Mouse (Mus musculus) brown adipose tissue, adult 24 weeks (tissue): ENCODE results near the gene Olfr814. TPM values are rescaled to one million over a fixed set of nuclear protein-coding genes. Genes with fewer than 3 reads are reported as not detected.
"Not testable (repeated sequence)": the region's sequence is repeated elsewhere in the genome, so short reads cannot be mapped to it uniquely, and the experiment has no call there.

Source experiments
- H3K27ac ChIP-seq: fragments of 200-500 bp; replicated peaks from 2 replicates; pipeline ENCODE4 v1.5.1; 2012; ENCODE audit warnings: low read depth, mild to moderate bottlenecking, low read length
- H3K4me1 ChIP-seq: fragments of 200-500 bp; 2 replicates; pipeline ENCODE4 v1.6.1; 2012; ENCODE audit warnings: low read length, mixed read lengths; ENCODE audit not compliant: control insufficient read depth, insufficient read depth, insufficient read length
- H3K4me3 ChIP-seq: fragments of 200-500 bp; 2 replicates; pipeline ENCODE4 v1.5.1; 2012; ENCODE audit warnings: low read depth, mild to moderate bottlenecking, low read length, moderate library complexity; ENCODE audit not compliant: insufficient read depth
- polyA plus RNA-seq: library from polyadenylated mRNA; stranded (reverse); fragments of >200 nt; gene quantifications from 2 replicates; pipeline ENCODE4 v1.2.4, GENCODE M21; 2012; ENCODE audit not compliant: missing spikeins, insufficient read depth, insufficient read length

Gene Olfr814
- not detected in 2 replicates for polyA plus RNA-seq

DNA sequence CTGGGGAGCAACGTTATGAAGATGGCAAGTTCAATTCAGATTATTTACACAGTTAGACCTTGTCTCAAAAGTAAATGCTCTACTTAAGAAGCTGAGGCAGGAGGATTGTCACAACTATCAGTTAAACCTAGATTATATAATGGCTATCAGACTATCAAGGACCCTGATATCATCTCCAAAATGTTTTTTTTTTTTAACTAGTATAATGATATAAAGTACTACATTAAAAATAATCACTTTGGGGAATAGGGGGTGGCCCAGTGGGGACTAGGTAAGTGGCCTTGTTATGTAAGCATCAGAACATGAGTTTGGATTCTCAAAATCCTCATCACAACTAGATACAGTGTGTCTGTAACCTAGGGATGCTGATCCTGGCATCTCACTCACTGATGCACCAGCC is at the start of gene Olfr814:
TSS of gene Olfr814 (minus strand) at position 101 of the 400 bp plus-strand sequence.
- not testable (repeated sequence) for H3K4me1 ChIP-seq, H3K4me3 ChIP-seq, H3K27ac ChIP-seq

DNA sequence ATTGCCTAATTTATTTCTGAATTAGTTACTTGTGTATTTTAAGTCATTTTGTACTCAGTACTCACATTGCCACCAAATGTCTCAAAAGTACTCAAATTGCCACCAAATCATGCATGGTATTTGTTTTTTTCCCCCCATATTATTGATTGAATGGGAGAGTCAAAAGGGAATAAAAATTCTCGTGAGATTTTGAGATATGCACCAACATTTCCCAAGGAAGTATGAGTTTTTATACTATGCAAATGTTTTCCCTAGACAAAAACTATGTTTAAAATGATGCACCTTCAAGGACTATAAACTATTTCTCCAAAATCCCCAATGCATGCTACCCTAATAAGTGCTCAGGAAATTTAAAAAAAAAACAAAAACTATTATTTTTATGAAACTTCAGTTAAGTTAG is 35.8 kb upstream of the Olfr814 start, which contains the start of gene Olfr816:
TSS of gene Olfr816 (minus strand) at position 101 of the 400 bp plus-strand sequence.
- Histone ChIP-seq H3K27ac (no peak within 1 kb of the TSS), H3K4me1 (no peaks in the 10 kb centered on the region), H3K4me3 (no peak within 1 kb of the TSS)

- not testable (repeated sequence) for H3K4me3 ChIP-seq, H3K4me1 ChIP-seq, H3K27ac ChIP-seq
Measured at GRCm38 (mm10) chr10:129905767-129906166, 26.1 kb upstream of the Olfr814 start, which contains the start of gene Olfr815. Olfr815 (minus strand) TSS chr10:129905867.

- H3K27ac ChIP-seq = no peak overlapping the region
- no peak overlapping the region for H3K4me3 ChIP-seq
Measured at GRCm38 (mm10) chr10:129885934-129886333, 6.3 kb upstream of the Olfr814 start.

DNA sequence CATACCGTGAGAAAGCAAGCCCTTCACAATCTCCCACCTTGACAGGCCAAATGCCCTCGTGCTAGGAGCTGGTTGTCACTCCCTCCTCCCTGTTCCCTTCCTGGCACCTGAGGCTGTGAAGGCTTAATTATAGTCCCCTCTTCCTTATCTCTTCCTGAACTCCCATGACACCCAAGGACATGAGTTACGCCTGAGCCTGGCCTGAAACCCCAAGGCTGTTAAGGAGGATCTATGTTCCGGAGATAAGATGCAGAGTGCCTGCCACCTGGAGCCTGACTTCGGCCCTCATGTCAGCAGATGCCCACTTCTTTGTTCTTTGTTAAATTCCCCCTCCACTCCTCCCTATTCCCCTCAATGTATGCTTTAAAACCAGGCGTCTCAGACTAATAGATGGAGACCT is 5.8 kb upstream of the Olfr814 start:
- H3K4me1 ChIP-seq, H3K27ac ChIP-seq, H3K4me3 ChIP-seq: not testable (repeated sequence)

More at GRCm38 (mm10) chr10:129885934-129886333, 6.3 kb upstream of the Olfr814 start:
- no peaks in the 10 kb centered on the region for H3K4me1 ChIP-seq

DNA sequence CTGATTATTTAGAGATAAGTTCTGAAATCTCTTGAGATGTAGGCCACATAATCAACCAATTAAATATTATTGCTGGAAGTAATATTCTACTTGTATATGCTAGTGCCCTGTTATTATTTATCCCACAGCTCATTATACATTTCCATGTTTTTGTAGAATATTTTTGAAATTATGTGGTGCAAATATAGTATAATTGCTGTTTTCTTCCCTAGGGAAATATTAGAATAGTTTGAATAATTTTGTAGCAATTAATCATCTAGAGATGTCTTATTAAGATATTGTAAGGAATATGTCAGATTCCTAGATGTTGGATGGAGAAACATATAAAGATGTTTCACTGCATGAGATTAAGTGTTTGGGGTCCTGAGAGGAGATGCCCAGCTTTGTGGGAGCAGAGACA is 24.6 kb downstream of the Olfr814 start, which contains the start of gene Olfr813:
TSS of gene Olfr813 (plus strand) at position 301 of the 400 bp plus-strand sequence.
- Histone ChIP-seq H3K4me1 (no peaks in the 10 kb centered on the region), H3K4me3 (no peak within 1 kb of the TSS), H3K27ac (no peak within 1 kb of the TSS)

DNA sequence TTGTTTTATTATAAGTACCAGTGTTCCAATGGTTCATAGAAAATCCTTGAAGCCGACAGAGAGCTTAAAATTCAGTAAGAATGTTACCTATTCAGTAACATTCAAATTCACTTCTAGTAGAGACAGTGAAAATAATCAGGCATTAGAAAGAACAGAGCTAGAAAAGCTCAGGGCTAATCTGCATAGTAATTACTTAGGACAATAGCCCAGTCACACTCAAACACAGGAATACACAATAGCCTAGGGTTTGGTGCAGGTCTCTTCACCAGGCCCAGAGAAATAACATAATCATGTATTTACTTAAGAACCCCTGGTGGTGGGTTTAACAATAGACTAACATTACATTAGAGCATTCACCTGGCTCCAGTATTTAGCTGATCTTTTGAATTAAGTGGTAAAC is 32.3 kb downstream of the Olfr814 start:
- Histone ChIP-seq H3K4me1 (no peaks in the 10 kb centered on the region), H3K27ac (no peak overlapping the region), H3K4me3 (no peak overlapping the region)

DNA sequence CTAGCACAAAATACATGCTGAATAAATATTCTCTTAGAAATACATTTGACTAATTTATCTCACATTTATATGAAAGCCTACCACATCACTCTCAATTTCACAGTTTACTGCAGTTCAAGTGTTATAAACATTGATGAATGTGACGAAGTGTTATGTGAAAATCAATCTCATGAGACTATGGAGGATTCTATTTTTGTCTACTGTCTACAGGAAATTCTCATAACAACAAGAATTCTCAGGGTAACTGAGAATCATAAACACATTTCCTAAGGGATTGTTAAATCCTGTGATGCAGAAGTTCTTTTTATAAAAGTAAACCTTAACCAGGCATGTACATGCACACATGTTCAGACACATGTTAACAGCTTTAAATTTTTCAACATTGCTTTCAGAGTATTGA is 33.7 kb downstream of the Olfr814 start, which contains the start of gene Olfr812:
TSS of gene Olfr812 (minus strand) at position 101 of the 400 bp plus-strand sequence.
- Histone ChIP-seq H3K27ac (peak within 1 kb of the TSS; percentile 27; the same call in 1 of the 2 replicates), H3K4me1 (no peaks in the 10 kb centered on the region), H3K4me3 (no peak within 1 kb of the TSS)

Other genes with a start within 250 kb of the Olfr814 start
- gene Olfr799, start 242.4 kb downstream of the Olfr814 start, polyA plus RNA-seq = not detected in 2 replicates
- not detected in 2 replicates for gene Olfr800, start 222.2 kb downstream of the Olfr814 start, polyA plus RNA-seq
- not detected in 2 replicates for gene Olfr801, start 206.0 kb downstream of the Olfr814 start, polyA plus RNA-seq
- gene Olfr802, start 191.7 kb downstream of the Olfr814 start, polyA plus RNA-seq = not detected in 2 replicates
- gene Olfr803, start 185.6 kb downstream of the Olfr814 start, polyA plus RNA-seq = not detected in 2 replicates
- not detected in 2 replicates for gene Olfr804, start 176.6 kb downstream of the Olfr814 start, polyA plus RNA-seq
- not detected in 2 replicates for gene Olfr805, start 150.5 kb downstream of the Olfr814 start, polyA plus RNA-seq
- gene Olfr806, start 137.9 kb downstream of the Olfr814 start, polyA plus RNA-seq = not detected in 2 replicates
- gene Olfr807, start 122.1 kb downstream of the Olfr814 start, polyA plus RNA-seq = not detected in 2 replicates
- gene Olfr808, start 114.4 kb downstream of the Olfr814 start, polyA plus RNA-seq = not detected in 2 replicates
- gene Olfr809, start 105.2 kb downstream of the Olfr814 start, polyA plus RNA-seq = not detected in 2 replicates
- not detected in 2 replicates for gene Olfr810, start 84.9 kb downstream of the Olfr814 start, polyA plus RNA-seq
- gene Olfr811, start 75.5 kb downstream of the Olfr814 start, polyA plus RNA-seq = not detected in 2 replicates
- not detected in 2 replicates for gene Olfr812, start 33.8 kb downstream of the Olfr814 start, polyA plus RNA-seq
- not detected in 2 replicates for gene Olfr813, start 24.5 kb downstream of the Olfr814 start, polyA plus RNA-seq
- not detected in 2 replicates for gene Olfr815, start 26.0 kb upstream of the Olfr814 start, polyA plus RNA-seq
- not detected in 2 replicates for gene Olfr816, start 35.7 kb upstream of the Olfr814 start, polyA plus RNA-seq
- not detected in 2 replicates for gene Olfr818, start 69.2 kb upstream of the Olfr814 start, polyA plus RNA-seq
- not detected in 2 replicates for gene Olfr819, start 87.4 kb upstream of the Olfr814 start, polyA plus RNA-seq
- gene Olfr247, start 96.3 kb upstream of the Olfr814 start, polyA plus RNA-seq = not detected in 2 replicates
- gene Gm10310, start 105.2 kb upstream of the Olfr814 start, polyA plus RNA-seq = not detected in 2 replicates
- not detected in 2 replicates for gene Olfr820, start 132.8 kb upstream of the Olfr814 start, polyA plus RNA-seq
- not detected in 2 replicates for gene Olfr821, start 150.5 kb upstream of the Olfr814 start, polyA plus RNA-seq
- not detected in 2 replicates for gene Olfr822, start 191.4 kb upstream of the Olfr814 start, polyA plus RNA-seq
- gene Olfr823, start 235.5 kb upstream of the Olfr814 start, polyA plus RNA-seq = not detected in 2 replicates